Mouse (Mus musculus) thymus, adult 2 months (tissue): ENCODE data around the gene Kif6.

ENCODE experiments used
- CTCF ChIP-seq: fragments of 200-500 bp; IDR thresholded peaks from 2 replicates; pipeline ENCODE4 v1.5.1; 2012; ENCODE audit warnings: mild to moderate bottlenecking, control low read depth, low read length, moderate library complexity, borderline replicate concordance; ENCODE audit not compliant: control insufficient read depth, poor library complexity, insufficient read depth; ENCODE audit errors: extremely low read depth
- POLR2A ChIP-seq: fragments of 200-500 bp; IDR thresholded peaks from 2 replicates; pipeline ENCODE4 v1.6.1; 2012; ENCODE audit warnings: mild to moderate bottlenecking, low read length, control low read depth, moderate library complexity; ENCODE audit not compliant: control insufficient read depth, poor library complexity, insufficient read depth; ENCODE audit errors: extremely low read depth

DNA sequence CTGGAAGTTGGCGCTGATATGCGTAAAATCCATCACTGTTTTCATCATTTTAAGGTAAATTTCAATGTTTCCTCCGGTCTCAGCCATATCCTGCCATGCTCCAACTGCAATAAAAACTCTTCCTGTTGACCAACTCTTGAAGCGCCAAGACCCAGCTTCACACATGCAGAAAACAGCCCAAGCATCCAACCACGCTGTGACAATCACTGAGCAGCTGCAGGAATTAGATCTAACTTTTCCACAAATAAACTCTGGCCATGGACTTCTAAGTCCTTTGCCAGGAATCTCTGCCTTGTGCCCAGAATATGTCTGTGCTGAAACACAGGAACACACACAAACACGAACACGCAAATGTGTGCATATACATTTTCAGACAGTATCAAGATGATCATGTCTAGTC lies 138.9 kb downstream of the Kif6 start:
- no peak for TF ChIP-seq CTCF
- TF ChIP-seq POLR2A, result no peak
